ENCODE assay signal across 16 mouse cellular contexts in the genomic region with DNA sequence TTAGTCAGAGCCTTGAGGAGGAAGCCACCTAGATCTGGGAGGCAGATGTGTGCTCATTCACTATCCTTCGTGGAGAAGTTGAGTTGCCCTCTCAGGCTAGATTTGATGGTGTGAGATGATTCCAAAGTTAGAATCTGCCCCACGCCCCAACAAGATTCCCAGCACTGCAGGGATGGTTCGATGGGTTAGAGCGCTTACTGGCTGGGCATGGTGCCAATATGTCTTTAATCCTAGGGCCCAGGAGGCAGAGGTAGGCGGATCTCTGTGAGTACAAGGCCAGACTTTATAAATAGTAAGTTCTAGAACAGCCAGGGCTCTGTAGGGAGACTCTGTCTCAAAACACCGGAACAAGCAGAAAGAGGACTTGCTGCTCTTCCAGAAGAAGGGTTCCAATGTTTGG.
DNase-seq lines count a peak whose midpoint lies in the region; ATAC-seq and TF ChIP-seq lines count a peak whose summit lies in the region.
"Had no signal": no experiment of that assay in that cellular context is flagged by ENCODE, and none has a peak within 500 bp of the region (broad histone marks: within the 10 kb centered on the region; RNA-seq: fewer than 3 reads in every experiment).

No protein-coding gene starts in this region.

- no peak for TF ChIP-seq CTCF in layer of hippocampus, adult 2 months (conservative IDR thresholded peaks at IDR 0.05)

- H3K4me1 ChIP-seq in limb, embryonic 15.5 days: peaks cover 48% of the 10 kb centered on the region

- peak overlapping the region; percentile 89; the same call in 1 of the 2 replicates for H3K27ac ChIP-seq in layer of hippocampus, adult 2 months
- H3K27ac ChIP-seq in limb, embryonic 15.5 days: 0 out of 2 replicates have a peak overlapping the region, but pooled peaks have one; percentile 5
- H3K27ac ChIP-seq: forebrain, embryonic 13.5 days; neural tube, embryonic 13.5 days had no signal

- H3K36me3 ChIP-seq in limb, embryonic 15.5 days: 0 out of 2 replicates have a peak, but pooled peaks cover 3% of the 10 kb centered on the region
- H3K36me3 ChIP-seq: neural tube, embryonic 13.5 days had no signal

- intact Hi-C loops in heart, postnatal 25 days (cut with DNase I): no loop called here

- ATAC-seq in limb, embryonic 15.5 days (ENCODE audit: insufficient number of reproducible peaks, low FRiP score, low TSS enrichment, low read depth): no peak
- ATAC-seq in megakaryocyte, adult 5-6 weeks (ENCODE audit: poor library complexity, severe bottlenecking): no peak
- ATAC-seq: forebrain, embryonic 13.5 days; liver, postnatal 0 days; midbrain, embryonic 16.5 days; Patski had no signal

- peak; percentile 95 for DNase-seq in heart, adult 11 months
- no peak for DNase-seq in heart, postnatal 25 days (ENCODE audit: low spot score)
- DNase-seq in layer of hippocampus, adult 2 months (ENCODE audit: low spot score in 2 of 2): no peak
- DNase-seq in layer of hippocampus, adult 9-11 months: no peak
- DNase-seq in NIH3T3 (ENCODE audit: low read depth): peak; percentile 47
- DNase-seq: cerebellum, adult 2 months; left cerebral cortex, postnatal 4 days; liver, postnatal 0 days; thymus, adult 18-20 months had no signal

- 61% methylated on average over 6 of the region's 6 CpGs for WGBS in limb, embryonic 15.5 days

- H3K4me2 ChIP-seq in limb, embryonic 15.5 days: peak overlapping the region; percentile 68; the same call in 1 of the 2 replicates

- H3K4me3 ChIP-seq in layer of hippocampus, adult 2 months: no peak overlapping the region
- no peak overlapping the region for H3K4me3 ChIP-seq in limb, embryonic 15.5 days
- H3K4me3 ChIP-seq: neural tube, embryonic 13.5 days had no signal

- H3K9me3 ChIP-seq in limb, embryonic 15.5 days: no peaks in the 10 kb centered on the region
- H3K9me3 ChIP-seq: forebrain, embryonic 13.5 days; neural tube, embryonic 13.5 days had no signal

- no peak overlapping the region for H3K9ac ChIP-seq in limb, embryonic 15.5 days

- H3K27me3 ChIP-seq in limb, embryonic 15.5 days: no peaks in the 10 kb centered on the region
- H3K27me3 ChIP-seq: CH12.LX, Patski had no signal

Comparison
In these comparisons a context has a peak if more than half of its experiments do, and no peak if none do; other contexts are left out.
1. DNase-seq: peak in heart, adult 11 months (single experiment) and NIH3T3 (single experiment); none in heart, postnatal 25 days (single experiment), layer of hippocampus, adult 2 months (0 of 2) and layer of hippocampus, adult 9-11 months (single experiment).